Mouse (Mus musculus) left cerebral cortex, adult 8-10 months (tissue): ENCODE data around the gene Vps33a. TPM values are rescaled to one million over a fixed set of nuclear protein-coding genes. Genes with fewer than 3 reads are reported as not detected.
A peak's percentile ranks its signal among the peaks of the same experiment; 100 is the strongest.
"Not testable (repeated sequence)": the region's sequence is repeated elsewhere in the genome, so short reads cannot be mapped to it uniquely, and the experiment has no call there.

Source experiments
- DNase-seq, 2 experiments: peaks; one replicate each; pipeline ENCODE4 v3.0.0; 2022; ENCODE audit warnings: low spot score in 2 of 2
- total RNA-seq, 4 experiments: library from RNA; stranded (reverse); gene quantifications; 2 replicates each; pipeline ENCODE4 v1.2.4; 2022

Gene Vps33a
- total RNA-seq, 4 experiments from 2014 or later: 91.1 to 105 (median 103) TPM

DNA sequence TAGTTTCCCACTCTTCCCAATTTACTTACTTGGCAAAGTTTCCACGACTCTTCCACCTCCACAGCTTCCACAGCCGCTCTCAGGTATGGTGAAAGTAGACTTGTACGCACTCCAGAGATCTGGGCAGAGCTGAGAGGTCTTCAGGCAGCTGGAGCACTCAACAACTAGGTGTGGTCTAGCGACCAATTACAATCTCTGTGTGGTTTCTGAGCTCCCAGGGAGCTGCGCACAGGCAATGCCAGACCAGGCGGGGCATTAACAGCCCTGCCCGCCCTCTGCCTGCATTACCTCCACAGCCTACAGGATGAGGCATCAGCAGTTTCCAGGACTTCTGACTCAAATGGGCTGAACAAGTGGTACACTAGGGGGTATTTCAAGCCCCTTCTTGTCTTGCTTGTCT, 47.6 kb downstream of the Vps33a start, which contains the start of gene Gm49027:
Gene Gm49027 (minus strand): TSS at position 208 of the 400 bp plus-strand sequence.
- DNase-seq: peak in 1 of 2 experiments; percentile 9

DNA sequence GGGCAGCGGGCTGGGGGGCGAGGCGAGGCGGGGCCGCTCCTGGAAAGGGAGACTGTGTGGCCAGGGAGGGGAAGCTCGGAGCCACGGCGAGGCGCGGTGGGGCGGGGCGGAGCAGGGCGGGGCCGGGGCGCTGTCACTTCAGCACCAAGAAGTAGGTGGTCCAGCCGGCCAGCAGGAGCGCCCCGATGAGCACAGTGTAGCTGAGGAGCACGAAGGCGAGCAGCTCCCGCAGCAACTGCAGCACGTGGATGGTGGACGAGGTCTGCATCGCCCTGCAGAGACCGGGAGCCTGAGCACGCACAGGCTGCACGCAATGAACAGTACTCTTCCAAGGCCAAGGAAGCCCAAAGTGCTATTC, 48.5 kb downstream of the Vps33a start:
- no peak for DNase-seq

DNA sequence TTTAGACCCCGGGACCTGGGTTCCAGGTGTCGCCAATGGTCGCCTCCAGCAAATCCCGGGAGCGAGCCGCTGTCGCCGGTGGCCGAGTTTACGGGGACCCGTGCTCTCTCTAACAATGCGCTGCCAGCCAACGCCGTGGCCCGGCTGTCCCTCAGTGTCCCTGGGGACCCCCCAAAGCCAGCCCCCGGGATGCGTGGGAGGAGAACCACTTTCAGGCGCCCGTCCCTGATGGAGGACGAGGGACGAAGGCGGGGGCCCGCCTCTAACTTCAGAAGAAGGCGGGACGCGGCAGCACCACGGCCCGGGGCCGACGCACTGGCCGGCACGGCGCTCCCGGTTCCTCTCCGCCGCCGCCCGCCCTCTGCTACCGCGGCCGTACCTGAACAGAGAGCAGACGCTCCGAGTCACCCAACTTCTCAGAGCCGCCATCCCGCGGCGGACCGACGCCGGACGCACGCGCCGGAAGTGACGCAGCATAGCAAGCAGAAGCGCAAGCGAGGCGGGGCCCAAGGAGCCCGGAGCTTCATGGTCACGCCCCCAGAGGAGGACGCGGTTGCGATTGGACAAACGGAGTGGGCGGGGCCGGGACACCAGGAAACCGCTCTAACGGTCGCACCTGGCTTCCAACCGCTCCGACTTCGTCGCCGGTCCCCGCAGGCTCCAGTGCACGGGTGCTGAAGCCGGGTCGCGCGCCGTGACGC, 49.0 kb downstream of the Vps33a start, which contains the start of gene Diablo:
Gene Diablo (minus strand): TSS at position 485 of the 701 bp plus-strand sequence.
- DNase-seq: peak; percentile 92 to 98

DNA sequence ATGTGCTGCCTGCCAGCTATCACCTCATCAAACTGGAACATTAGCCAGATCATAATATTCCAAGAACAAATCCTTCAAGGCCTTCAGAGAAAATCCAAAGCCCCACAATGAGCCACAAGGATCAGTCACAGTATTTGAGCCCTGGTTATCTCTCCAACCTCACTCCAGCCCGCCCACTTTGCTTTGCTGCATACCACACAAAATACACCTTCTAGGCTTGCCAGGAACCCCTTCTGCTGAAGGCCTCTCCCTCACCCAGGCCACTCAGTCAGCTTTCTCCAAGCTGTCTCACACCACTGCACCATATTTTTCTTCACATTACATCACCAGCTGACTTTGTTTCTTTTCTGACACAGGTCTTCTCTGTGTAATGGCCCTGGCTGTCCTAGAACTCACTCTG, 50.7 kb downstream of the Vps33a start:
- DNase-seq: peak in 1 of 2 experiments; percentile 4

DNA sequence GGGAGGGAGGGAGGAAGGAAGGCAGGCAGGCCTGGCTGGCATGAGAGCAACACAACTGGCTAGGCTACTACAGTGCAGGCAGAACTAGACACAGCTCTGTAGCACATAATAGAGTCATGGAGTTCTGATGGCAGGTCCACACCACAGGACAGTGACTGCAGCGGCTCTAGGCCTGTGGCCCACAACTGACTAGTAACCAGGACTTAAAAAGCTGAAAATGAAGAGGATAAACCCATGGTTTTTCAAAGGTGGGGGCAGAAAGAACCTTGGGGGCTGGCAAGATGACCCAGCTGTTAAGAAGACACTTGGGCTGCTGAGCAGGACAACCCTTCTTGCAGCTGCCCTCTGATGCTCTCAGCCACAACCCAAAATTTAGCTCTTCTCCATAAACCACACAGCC, 51.2 kb downstream of the Vps33a start:
- peak in 1 of 2 experiments; percentile 2 for DNase-seq

DNA sequence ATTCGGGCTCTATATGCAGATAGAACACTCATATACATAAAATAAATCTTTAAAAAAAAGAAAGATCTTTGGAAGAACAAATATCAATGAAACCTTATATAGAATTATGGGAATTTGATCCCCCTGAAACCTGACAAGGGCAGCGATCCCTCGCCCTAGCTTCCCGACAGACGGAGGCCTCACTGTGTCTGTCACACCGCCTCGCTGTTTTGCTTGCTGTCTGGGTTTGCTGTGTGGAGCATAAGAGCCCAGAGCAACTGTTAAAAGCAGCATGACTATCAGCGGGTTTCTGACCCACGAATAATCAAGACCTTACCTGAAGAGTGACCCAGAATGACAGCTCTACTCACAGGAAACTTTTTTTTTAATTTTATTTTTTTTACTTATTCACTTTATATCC, 52.2 kb downstream of the Vps33a start:
- peak in 1 of 2 experiments; percentile 3 for DNase-seq

DNA sequence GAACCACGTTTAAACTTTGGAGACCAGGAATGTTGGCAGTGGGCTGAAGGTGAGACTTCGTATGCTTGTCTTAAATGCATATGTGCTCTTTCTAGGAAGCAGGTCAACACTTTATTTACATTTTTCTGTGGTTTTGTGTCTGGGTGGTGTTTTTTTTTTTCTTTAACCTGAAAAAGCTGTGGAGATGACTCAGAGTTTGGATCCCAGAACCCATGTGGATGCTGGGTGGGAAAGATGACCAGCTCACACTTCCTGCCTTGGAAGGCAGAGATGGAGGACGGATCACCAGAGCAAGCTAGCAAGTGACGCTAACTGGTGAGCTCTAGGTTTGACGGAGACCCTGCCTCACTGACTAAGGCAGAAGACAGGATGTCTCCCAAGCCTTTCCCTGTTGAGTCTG, 58.0 kb downstream of the Vps33a start:
- no peak for DNase-seq

DNA sequence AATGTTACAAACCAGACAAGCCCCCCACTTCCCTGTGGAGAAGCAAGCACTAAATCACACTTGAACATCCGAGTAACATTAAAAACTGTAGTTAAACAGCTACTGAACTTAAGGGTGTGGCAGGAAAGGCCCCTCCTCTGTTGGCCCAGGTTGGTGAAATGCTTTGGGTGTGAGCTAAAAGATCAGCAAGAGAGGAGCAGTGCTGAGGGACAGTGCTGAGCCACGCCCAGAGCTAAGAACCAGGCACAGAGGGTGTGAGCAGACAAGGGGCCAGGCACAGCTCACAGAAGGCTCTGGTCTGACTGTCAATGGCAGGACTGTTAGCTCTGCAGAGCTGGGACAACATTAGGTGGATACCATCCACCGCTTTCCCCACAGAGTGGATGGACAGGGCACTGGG, 60.7 kb downstream of the Vps33a start:
- DNase-seq: no peak

DNA sequence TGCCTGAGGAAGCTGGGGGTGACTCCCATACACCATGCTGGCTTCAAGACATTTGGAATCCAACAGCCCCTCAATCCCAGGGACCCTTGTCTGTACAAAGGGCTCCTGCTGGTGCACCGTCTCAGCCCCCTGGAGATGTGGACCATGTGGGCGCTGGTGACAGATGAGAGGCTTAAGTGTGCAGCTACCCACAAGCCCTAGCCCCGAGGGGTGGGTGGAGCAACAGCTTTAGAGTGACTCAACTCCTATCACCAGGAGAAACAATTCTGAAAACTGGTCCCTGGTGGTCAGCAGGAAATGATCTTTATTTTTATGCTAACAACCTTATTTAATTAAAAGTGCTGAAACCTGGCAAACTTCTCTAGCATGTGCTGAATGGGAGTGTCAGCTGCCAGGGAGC, 61.4 kb downstream of the Vps33a start:
- DNase-seq: not testable (repeated sequence)

DNA sequence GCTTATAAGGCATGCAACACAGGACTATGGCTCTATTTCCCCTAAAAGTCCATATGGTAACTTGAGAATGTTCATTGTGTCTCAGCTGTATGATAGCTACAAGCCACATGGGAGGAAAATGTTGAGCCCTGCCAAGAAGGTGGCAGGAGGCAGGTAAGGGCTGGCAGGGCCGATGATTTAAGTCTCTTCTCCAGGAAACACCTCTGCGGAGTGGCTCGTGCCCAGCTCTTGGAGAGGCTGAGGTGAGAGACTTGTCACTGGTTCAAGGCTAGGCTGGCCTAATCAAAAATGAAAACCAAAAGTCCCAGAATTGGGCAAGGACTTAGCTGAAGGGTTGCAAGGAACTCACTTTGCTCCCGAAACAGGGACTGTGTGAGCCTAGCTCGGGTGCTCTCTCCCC, 62.7 kb downstream of the Vps33a start, which contains the start of gene B3gnt4:
Gene B3gnt4 (plus strand): TSS at position 301 of the 400 bp plus-strand sequence.
- DNase-seq: no peak

DNA sequence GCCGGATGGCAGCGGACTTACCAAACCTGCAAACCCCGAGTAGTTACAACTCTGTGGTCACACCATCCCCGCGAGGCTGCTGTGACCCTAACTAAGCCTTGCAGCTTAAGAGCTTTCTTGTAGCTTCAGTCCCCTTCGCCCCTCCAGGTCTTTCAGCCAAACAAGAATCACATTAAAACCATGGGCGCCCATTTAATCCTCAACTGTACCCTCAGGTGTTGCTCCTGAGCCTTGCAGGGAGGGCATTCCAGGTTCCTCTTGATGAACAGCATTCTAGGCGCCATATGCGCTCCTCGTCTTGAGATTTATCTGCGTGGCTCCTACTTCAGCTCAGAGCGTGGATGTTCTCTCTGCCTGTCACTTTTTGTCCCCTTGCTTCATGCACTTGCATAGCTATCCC, 63.9 kb downstream of the Vps33a start:
- no peak for DNase-seq

DNA sequence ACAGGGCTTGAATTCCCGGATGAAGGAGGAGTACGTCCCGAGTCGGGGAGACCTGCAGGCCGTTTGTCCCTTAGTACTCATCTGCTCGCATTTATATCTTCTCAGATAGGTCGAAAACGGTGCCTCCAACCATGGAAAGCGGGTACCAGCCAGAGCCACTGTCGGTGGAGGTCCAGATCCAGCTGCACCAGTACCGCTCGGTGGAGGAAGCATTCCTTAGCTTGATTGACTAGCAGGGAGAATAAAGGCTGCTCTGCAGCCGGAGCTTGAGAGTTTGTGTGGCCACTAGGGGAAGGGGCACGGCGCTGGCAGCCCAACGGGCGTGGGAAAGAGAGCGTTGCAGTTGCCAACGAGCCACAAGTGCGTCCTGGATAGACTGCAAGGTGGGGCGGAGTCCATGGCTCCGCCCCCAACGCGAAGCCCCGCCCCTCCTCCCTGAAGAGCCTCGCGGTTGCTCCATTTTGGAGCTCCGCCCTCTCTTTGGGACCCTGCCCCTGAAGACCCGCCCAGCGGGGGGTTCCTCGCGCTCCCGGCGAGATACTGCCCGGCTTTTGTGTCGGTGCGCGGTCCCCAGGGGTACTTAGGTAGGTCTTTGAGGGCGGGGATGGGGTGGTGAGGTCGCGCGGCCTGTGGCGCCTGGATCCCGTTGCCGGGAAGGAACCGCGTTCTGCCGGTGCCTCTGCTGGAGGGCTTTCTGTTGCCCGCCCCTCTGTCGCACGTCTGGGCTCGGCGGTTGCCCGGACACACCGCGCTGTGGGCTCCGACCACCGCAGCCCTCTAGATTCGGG, 64.7 kb downstream of the Vps33a start:
- DNase-seq: peak; percentile 54 to 75

DNA sequence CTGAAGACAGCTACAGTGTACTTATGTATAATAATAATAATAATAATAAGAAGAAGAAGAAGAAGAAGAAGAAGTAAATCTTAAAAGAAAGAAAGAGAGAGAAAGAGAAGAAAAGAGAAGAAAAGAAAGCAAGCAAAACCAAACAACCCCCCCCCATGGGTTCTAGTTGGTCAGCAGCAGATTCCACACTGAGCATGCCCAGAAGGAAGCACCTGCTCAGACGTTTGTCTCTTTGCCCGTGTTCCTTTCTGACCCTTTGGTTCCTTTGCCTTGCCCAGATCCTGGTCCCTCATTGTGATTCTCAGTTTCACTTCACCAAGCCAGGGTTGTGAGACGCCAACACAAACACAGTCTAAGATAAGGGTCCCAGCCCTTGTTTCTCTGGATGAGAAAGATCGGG, 70.9 kb downstream of the Vps33a start:
- DNase-seq: no peak

DNA sequence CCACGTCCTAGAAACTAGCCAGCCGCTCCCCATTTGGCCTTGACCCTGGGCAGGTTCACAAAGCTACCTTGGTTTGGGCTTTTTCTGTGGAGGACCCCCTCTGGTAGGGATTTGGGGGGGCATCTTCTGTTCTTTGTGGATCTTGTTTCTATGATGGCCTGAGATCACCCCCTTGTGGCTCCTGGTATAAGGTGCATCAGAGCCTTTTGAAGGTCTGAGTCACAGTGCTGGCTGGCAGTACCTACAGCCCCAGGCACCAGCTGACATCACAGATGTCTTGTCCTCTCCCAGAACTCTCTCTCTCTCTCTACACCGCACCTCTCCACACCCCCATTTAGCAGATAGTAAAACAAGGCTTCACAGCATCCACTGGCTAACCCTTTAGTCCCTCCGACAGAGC, 73.1 kb downstream of the Vps33a start:
- peak in 1 of 2 experiments; percentile 46 for DNase-seq

DNA sequence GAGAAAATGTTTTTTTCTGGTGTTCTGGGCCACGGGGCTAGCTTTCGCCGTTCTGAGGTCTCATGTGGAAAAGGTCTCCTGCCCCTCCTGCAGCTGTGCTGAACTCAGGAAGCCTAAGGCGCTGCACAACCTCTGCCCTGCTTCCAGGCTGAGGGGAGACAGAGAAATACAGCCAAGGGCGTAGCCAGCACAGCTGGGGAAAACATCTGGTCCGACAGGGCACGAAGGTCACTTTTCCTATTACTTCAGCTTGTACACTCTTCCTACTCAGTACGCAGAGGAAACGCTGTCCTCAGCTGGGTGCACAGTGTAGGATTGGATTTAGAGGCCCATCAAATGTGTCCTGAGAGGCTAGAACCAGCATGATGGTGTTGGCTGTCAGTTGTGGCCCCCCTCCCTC, 82.9 kb downstream of the Vps33a start:
- no peak for DNase-seq

DNA sequence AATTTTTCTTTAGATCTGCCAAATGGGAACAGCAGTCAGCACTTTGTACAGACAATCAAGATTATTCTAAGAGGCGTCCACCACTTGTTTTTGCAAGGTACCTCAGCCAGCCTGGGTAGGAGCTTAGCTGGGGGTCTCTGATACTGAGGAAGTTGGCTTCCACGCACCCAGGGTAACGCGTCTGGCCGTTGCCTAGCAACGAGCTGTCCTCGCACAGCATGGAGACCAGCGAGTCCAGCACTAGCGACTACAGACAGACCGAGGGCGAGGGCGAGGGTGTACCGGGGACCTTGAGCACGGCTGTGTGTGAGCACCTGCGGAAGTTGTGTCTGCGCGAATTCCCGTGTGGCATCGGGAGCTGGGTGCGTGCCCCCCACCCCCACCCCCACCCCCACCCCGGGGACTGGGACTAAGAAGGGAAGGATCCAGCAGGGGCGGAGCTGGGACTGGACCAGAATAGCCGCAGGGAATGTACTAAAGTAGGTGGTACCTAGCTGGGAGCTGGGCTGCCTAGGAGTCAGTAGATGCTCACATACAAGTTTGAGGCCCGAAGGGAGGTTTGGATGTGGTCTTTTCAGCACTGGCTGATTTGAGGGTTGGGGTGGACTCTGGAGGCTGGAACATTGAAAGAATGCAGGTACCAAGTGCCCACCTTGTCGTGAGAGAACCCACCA, 83.6 kb downstream of the Vps33a start, which contains the start of the genes Lrrc43 and Il31:
Gene Lrrc43 (plus strand): TSS at position 194 of the 674 bp plus-strand sequence.
Gene Il31 (minus strand): TSS at position 378 of the 674 bp plus-strand sequence.
- no peak for DNase-seq

DNA sequence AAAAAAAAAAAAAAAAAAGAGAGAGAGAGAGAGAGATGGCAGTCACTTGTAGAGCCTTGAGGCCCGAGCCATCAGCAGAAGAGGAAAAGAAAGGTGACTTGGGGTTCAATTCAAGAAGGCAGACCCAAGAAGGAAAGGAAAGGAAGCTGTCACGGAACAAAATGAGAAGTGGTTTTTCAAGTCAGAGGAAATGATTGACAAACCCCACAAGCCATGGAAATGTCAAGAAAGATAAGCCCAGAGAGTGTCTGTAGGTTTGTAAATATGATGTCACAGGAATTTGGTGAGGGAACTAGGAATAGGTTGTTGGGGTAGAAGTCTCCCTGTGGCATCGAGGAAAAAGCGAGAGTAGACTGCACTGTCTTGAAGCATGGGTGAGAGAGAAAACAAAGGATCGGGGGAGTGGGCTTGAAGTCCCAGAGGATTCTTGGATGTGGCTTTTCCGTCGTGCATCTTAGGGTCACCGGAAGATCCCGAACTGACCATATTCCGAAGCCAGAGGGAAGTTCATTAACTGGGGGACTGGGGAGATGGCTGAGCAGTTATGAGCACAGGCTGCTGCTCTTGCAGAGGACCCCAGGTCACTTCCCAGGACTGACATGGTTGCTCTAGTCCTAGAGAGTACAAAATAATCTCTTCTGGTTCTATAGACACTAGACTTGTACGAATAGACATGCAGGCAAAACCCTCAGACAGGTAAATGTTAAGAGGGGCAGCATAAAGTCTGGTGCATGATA, 85.0 kb downstream of the Vps33a start:
- DNase-seq: no peak
